Mouse (Mus musculus): ENCODE results near the gene Hoxd10.
A peak's percentile ranks its signal among the peaks of the same experiment; 100 is the strongest.

The Hoxd10 gene

GRCm38 (mm10) chr2:74691022-74691951, at the start of gene Hoxd10:
Gene Hoxd10 (plus strand): TSS chr2:74691924.
- no peak for DNase-seq

GRCm38 (mm10) chr2:74642431-74642830, 49.3 kb upstream of the Hoxd10 start:
- no peak for DNase-seq

- no peak for DNase-seq
These were observed 46.1 kb upstream of the Hoxd10 start for GRCm38 (mm10) chr2:74645631-74646030.

GRCm38 (mm10) chr2:74647082-74647864, 44.5 kb upstream of the Hoxd10 start:
- DNase-seq, result no peak

GRCm38 (mm10) chr2:74652996-74653340, 38.8 kb upstream of the Hoxd10 start:
- no peak for DNase-seq

GRCm38 (mm10) chr2:74653781-74654535, 37.8 kb upstream of the Hoxd10 start:
- DNase-seq, result no peak

- no peak for DNase-seq
These were observed 36.8 kb upstream of the Hoxd10 start for GRCm38 (mm10) chr2:74654743-74655419.

GRCm38 (mm10) chr2:74655420-74655781, 36.3 kb upstream of the Hoxd10 start:
- peak; percentile 26 for DNase-seq

GRCm38 (mm10) chr2:74655821-74656631, 35.7 kb upstream of the Hoxd10 start:
- no peak for DNase-seq

GRCm38 (mm10) chr2:74656632-74657021, 35.1 kb upstream of the Hoxd10 start:
- no peak for DNase-seq

GRCm38 (mm10) chr2:74657251-74658023, 34.3 kb upstream of the Hoxd10 start:
- DNase-seq, result no peak

- no peak for DNase-seq
These were observed 33.6 kb upstream of the Hoxd10 start for GRCm38 (mm10) chr2:74658024-74658666.

GRCm38 (mm10) chr2:74658667-74659371, 32.9 kb upstream of the Hoxd10 start:
- no peak for DNase-seq

- DNase-seq, result no peak
These were observed 32.2 kb upstream of the Hoxd10 start, which contains the start of gene Evx2 for GRCm38 (mm10) chr2:74659507-74660005. Gene Evx2 (minus strand): TSS chr2:74659557.

GRCm38 (mm10) chr2:74660421-74661375, 31.0 kb upstream of the Hoxd10 start:
- no peak for DNase-seq

GRCm38 (mm10) chr2:74661685-74662084, 30.0 kb upstream of the Hoxd10 start:
- peak; percentile 31 for DNase-seq

- DNase-seq, result peak; percentile 66
These were observed 28.3 kb upstream of the Hoxd10 start for GRCm38 (mm10) chr2:74663291-74663925.

GRCm38 (mm10) chr2:74666411-74666810, 25.3 kb upstream of the Hoxd10 start:
- DNase-seq, result no peak

Measured in lung, postnatal 36 days (tissue).